Mouse (Mus musculus) small intestine, adult 2 months (tissue): ENCODE data around the gene AW822073. TPM values are rescaled to one million over a fixed set of nuclear protein-coding genes. Genes with fewer than 3 reads are reported as not detected.
A peak's percentile ranks its signal among the peaks of the same experiment; 100 is the strongest.
"Not testable (repeated sequence)": the region's sequence is repeated elsewhere in the genome, so short reads cannot be mapped to it uniquely, and the experiment has no call there.

Source experiments
- H3K27ac ChIP-seq: fragments of 200-500 bp; 2 replicates; pipeline ENCODE4 v1.5.1; 2012; ENCODE audit warnings: low read depth, low read length, control low read depth, inconsistent platforms; ENCODE audit not compliant: insufficient read depth
- H3K27me3 ChIP-seq: fragments of 200-500 bp; 2 replicates; pipeline ENCODE4 v1.6.1; 2012; ENCODE audit warnings: mild to moderate bottlenecking, moderate library complexity, low read length, inconsistent platforms; ENCODE audit not compliant: control insufficient read depth, insufficient read depth
- H3K36me3 ChIP-seq: fragments of 200-500 bp; 2 replicates; pipeline ENCODE4 v1.6.1; 2012; ENCODE audit warnings: mild to moderate bottlenecking, low read length, control low read depth, inconsistent platforms; ENCODE audit not compliant: control insufficient read depth, insufficient read depth
- H3K4me1 ChIP-seq: fragments of 200-500 bp; 2 replicates; pipeline ENCODE4 v1.6.1; 2012; ENCODE audit warnings: low read length, inconsistent platforms, mixed read lengths; ENCODE audit not compliant: control insufficient read depth, insufficient read depth, insufficient read length
- H3K4me3 ChIP-seq: fragments of 200-500 bp; 2 replicates; pipeline ENCODE4 v1.5.1; 2012; ENCODE audit warnings: low read depth, mild to moderate bottlenecking, control low read depth, inconsistent platforms, low read length, moderate library complexity
- CTCF ChIP-seq: fragments of 200-500 bp; IDR thresholded peaks from 2 replicates; pipeline ENCODE4 v1.5.1; 2012; ENCODE audit warnings: low read depth, mild to moderate bottlenecking, control low read depth, inconsistent platforms, low read length, moderate library complexity, mixed read lengths; ENCODE audit not compliant: insufficient replicate concordance, insufficient read length; ENCODE audit errors: extremely low read depth
- POLR2A ChIP-seq: fragments of 200-500 bp; IDR thresholded peaks from 2 replicates; pipeline ENCODE4 v1.6.1; 2012; ENCODE audit warnings: low read depth, mild to moderate bottlenecking, control low read depth, inconsistent platforms, low read length, moderate library complexity
- WGBS: fragments of 180-500 bp; shearing (Covaris S2); methylation state at CpG from one replicate; pipeline ENCODE4 v1.1.7; 2018; 5-methylcytosine and 5-hydroxymethylcytosine counted together
- polyA plus RNA-seq: library from polyadenylated mRNA; depleted of rRNA; stranded (reverse); fragments of >200 nt; gene quantifications from 2 replicates; pipeline ENCODE4 v1.2.3, GENCODE M21; 2012

AW822073 gene
- polyA plus RNA-seq, 1 experiment: not detected

DNA sequence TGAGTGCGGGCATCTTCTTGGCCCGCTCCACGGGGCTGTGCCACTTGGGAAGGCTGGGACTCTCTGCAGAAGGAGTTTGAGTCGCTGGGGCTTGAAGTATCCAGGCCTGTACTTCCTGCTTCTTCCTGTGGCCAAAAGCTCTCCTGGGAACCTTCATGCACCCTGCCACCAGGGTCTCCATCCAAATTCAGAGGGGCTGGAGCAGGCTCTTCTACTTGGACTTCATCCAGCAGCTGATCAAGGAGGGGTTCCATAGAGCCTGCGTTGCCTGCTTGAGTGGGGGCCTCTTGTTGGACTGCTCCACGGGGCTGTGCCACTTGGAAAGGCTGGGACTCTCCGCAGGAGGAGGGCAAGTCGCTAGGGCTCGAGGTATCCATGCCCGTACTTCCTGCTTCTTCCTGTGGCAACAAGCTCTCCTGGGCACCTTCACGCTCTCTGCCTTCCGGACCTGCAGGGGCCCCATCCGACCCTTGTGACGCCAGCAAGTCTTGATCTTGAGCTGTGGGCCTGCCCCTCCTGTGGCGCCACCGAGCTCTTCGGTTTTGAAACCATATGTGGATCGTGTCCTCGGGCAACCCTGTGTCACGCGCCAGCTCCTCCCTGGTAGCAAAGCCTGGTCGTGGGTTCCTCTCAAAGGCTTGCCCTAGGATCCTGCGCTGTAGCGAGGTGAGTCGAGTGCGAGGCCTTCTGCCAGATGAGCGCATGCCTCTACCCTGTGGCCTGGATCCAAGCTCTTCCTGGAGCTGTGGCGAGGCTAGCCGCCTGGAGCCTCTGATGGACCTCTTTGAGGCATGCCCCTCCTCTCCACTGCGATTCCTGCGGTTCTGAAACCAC lies 541 bp downstream of the AW822073 start:
- 85% methylated on average over 31 of the region's 31 CpGs for WGBS
- H3K27ac ChIP-seq, H3K27me3 ChIP-seq, H3K4me1 ChIP-seq, H3K36me3 ChIP-seq, H3K4me3 ChIP-seq: not testable (repeated sequence)
- TF ChIP-seq POLR2A: 0 out of 2 replicates have a peak, but pooled peaks have one; percentile 0

DNA sequence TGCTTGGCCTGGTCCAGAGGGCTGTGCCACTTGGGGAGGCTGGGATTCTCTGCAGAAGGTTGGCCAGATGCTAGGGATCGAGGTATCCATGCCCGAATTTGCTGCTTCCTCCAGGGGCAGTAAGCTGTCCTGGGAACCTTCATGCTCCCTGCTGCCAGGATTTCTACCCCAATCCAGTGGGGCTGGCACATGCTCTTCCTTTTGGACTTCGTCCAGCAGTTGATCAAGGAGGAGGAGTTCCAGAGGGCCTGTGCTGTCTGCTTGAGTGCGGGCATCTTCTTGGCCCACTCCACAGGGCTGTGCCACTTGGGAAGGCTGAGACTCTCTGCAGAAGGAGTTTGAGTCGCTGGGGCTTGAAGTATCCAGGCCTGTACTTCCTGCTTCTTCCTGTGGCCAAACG lies 1.6 kb downstream of the AW822073 start:
- H3K4me1 ChIP-seq, H3K4me3 ChIP-seq, H3K36me3 ChIP-seq, H3K27ac ChIP-seq, H3K27me3 ChIP-seq: not testable (repeated sequence)
- 78% methylated on average over 4 of the region's 6 CpGs for WGBS

- H3K27ac ChIP-seq, H3K27me3 ChIP-seq, H3K36me3 ChIP-seq, H3K4me3 ChIP-seq, H3K4me1 ChIP-seq: not testable (repeated sequence)
- 89% methylated on average over 2 of the region's 2 CpGs for WGBS
Observed at GRCm38 (mm10) chr10:58221571-58221970, 3.2 kb downstream of the AW822073 start.

DNA sequence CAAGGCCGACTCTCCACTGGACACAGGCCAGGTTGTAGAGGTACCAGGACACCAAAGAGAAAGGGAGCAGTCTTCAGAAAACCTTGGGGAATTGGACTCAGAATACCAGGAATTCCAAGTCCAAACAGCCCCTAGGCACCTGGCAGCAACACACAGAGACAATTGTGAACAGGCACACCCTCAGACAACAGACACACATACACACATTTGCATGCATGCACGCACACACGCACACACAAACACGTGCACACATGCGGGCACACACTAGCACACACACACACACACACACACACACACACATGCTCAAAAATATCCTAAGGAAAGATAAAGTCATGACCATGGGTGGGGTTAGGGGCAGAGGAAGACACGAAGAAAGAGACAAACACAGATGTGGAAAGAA lies 4.0 kb downstream of the AW822073 start:
- WGBS: 77% methylated on average over 6 of the region's 6 CpGs
- Histone ChIP-seq H3K27ac (no peak overlapping the region), H3K27me3 (no peaks in the 10 kb centered on the region), H3K4me3 (no peak overlapping the region), H3K36me3 (no peaks in the 10 kb centered on the region), H3K4me1 (no peaks in the 10 kb centered on the region)
- TF ChIP-seq CTCF: no peak

GRCm38 (mm10) chr10:58217366-58217765 lies 7.4 kb downstream of the AW822073 start:
- Histone ChIP-seq H3K36me3 (no peaks in the 10 kb centered on the region), H3K27me3 (no peaks in the 10 kb centered on the region), H3K4me3 (no peak overlapping the region), H3K27ac (no peak overlapping the region), H3K4me1 (no peaks in the 10 kb centered on the region)
- TF ChIP-seq POLR2A (no peak), CTCF (no peak)
- 78% methylated on average over 3 of the region's 3 CpGs for WGBS

DNA sequence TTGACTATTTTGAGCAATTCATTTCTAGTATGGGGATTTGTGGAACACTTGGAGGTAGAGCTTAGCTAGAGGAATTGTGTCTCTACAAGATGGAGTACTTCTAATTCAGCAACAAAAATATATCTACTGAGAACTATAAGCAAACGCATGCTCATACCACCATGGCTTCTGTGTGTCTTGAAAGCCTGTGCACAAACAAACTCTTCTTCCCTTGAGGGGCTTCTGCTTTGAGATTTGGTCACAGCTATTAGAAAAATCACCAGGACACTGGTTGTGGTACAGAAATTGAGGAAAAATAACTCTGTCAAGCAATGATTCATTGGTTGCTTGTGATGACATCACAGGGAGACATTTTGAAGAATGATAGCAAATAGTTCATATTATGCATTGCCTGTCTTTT lies 9.4 kb downstream of the AW822073 start:
- Histone ChIP-seq H3K4me3 (no peak overlapping the region), H3K4me1 (no peaks in the 10 kb centered on the region), H3K27ac (no peak overlapping the region), H3K36me3 (no peaks in the 10 kb centered on the region), H3K27me3 (no peaks in the 10 kb centered on the region)
- TF ChIP-seq POLR2A (no peak), CTCF (no peak)
- 88% methylated on average over 1 of the region's 1 CpGs for WGBS

GRCm38 (mm10) chr10:58214934-58215333 lies 9.8 kb downstream of the AW822073 start:
- WGBS: 72% methylated on average over 5 of the region's 5 CpGs
- no peaks in the 10 kb centered on the region for H3K27me3 ChIP-seq
- H3K4me1 ChIP-seq: no peaks in the 10 kb centered on the region
- TF ChIP-seq CTCF (no peak), POLR2A (no peak)
- no peak overlapping the region for H3K27ac ChIP-seq
- no peaks in the 10 kb centered on the region for H3K36me3 ChIP-seq
- H3K4me3 ChIP-seq: no peak overlapping the region

DNA sequence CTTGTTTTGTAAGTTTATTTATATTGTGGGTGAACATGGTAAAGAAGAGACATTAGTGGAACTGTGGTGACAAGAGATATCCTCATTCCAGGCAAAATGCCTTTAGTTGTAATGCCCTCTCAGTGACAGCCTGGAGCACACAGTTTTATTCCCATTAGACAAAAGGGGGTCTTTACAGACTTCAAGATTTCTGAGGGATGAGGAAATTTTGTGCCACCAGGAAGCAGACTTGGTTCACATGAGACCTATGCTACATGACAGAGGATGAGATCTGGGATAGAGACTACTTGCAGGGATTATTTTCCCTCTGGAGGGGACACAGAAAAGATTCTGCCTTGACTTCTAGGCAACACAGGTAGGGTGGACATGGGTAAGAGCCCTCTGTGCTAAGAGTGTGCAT lies 10.2 kb downstream of the AW822073 start:
- Histone ChIP-seq H3K27me3 (no peaks in the 10 kb centered on the region), H3K27ac (no peak overlapping the region), H3K4me3 (no peak overlapping the region), H3K36me3 (no peaks in the 10 kb centered on the region), H3K4me1 (no peaks in the 10 kb centered on the region)
- no peak for TF ChIP-seq CTCF
- TF ChIP-seq POLR2A: no peak
